Mouse (Mus musculus) cerebellum, adult 2 months (tissue): Measurements from ENCODE around the gene Mpv17.

ENCODE experiments used
- CTCF ChIP-seq: fragments of 200-500 bp; IDR thresholded peaks from 2 replicates; pipeline ENCODE4 v1.5.1; 2011; ENCODE audit warnings: low read depth, mild to moderate bottlenecking, control low read depth, low read length, moderate library complexity, borderline replicate concordance; ENCODE audit not compliant: insufficient read depth
- POLR2A ChIP-seq: fragments of 200-500 bp; IDR thresholded peaks from 2 replicates; pipeline ENCODE4 v1.6.1; 2011; ENCODE audit warnings: low read length, control low read depth, borderline replicate concordance; ENCODE audit not compliant: insufficient read depth

DNA sequence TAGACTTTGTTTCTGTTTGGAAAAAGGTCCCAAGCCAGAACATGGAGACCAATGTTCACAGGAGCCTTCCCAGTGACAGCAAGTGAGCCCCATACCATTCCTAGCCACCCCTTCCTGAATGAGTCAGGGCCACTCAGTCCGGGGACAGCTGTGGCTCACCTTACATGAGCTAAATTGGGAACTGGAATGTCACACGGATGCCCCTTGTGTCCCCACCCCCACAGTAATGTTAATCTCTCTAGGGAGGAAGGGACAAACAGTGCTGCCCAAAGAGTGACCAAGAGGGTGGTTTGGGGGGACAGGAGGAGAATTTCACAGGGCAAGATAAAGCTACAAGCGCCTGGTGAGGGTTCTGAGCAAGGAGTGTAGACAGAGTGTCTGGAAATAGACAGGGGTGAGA is 37.7 kb downstream of the Mpv17 start, which contains the start of gene Trim54:
- TF ChIP-seq CTCF (no peak), POLR2A (no peak)
